Mouse (Mus musculus): ENCODE measurements around the gene Sik3. TPM values are rescaled to one million over a fixed set of nuclear protein-coding genes. Genes with fewer than 3 reads are reported as not detected.

The Sik3 gene
- polyA plus RNA-seq, 1 experiment from 2014 or later, result 8.9 TPM

- Histone ChIP-seq H3K4me1 (ENCODE audit: insufficient read depth, low read depth, low read length) (no peaks in the 10 kb centered on the region), H3K9ac (replicated peaks; ENCODE audit: low read depth) (no peak overlapping the region), H3K4me2 (replicated peaks; ENCODE audit: low read depth, low read length) (no peak overlapping the region), H3K27me3 (replicated peaks; ENCODE audit: insufficient read depth, low read length) (no peaks in the 10 kb centered on the region), H3K27ac (ENCODE audit: low read length) (no peak overlapping the region), H3K36me3 (ENCODE audit: insufficient read depth, low read length) (no peaks in the 10 kb centered on the region), H3K9me3 (ENCODE audit: low read length) (no peaks in the 10 kb centered on the region), H3K4me3 (ENCODE audit: low read depth, low read length) (no peak overlapping the region)
- WGBS, result 70% methylated on average over 2 of the region's 2 CpGs
- no peak for TF ChIP-seq CTCF (IDR thresholded peaks at IDR 0.05)
- no peak for TF ChIP-seq EP300 (IDR thresholded peaks at IDR 0.05)
- ATAC-seq, result no peak
- DNase-seq (ENCODE audit: low spot score), result no peak
These were observed 28.6 kb downstream of the Sik3 start for GRCm38 (mm10) chr9:46041186-46041585.

- 70% methylated on average over 3 of the region's 3 CpGs for WGBS
- no peaks in the 10 kb centered on the region for H3K9me3 ChIP-seq (ENCODE audit: low read length)
- TF ChIP-seq EP300 (IDR thresholded peaks at IDR 0.05) (no peak), CTCF (IDR thresholded peaks at IDR 0.05) (no peak)
- no peak overlapping the region for H3K9ac ChIP-seq (replicated peaks; ENCODE audit: low read depth)
- no peaks in the 10 kb centered on the region for H3K4me1 ChIP-seq (ENCODE audit: insufficient read depth, low read depth, low read length)
- no peak overlapping the region for H3K4me2 ChIP-seq (replicated peaks; ENCODE audit: low read depth, low read length)
- no peak overlapping the region for H3K27ac ChIP-seq (ENCODE audit: low read length)
- no peak for DNase-seq (ENCODE audit: low spot score)
- H3K27me3 ChIP-seq (replicated peaks; ENCODE audit: insufficient read depth, low read length), result no peaks in the 10 kb centered on the region
- ATAC-seq, result no peak
- H3K36me3 ChIP-seq (ENCODE audit: insufficient read depth, low read length), result no peaks in the 10 kb centered on the region
- H3K4me3 ChIP-seq (ENCODE audit: low read depth, low read length), result no peak overlapping the region
These were observed 29.8 kb downstream of the Sik3 start for GRCm38 (mm10) chr9:46042387-46042786.

GRCm38 (mm10) chr9:46043626-46044025, 31.0 kb downstream of the Sik3 start:
- H3K4me2 ChIP-seq (replicated peaks; ENCODE audit: low read depth, low read length), result no peak overlapping the region
- H3K9me3 ChIP-seq (ENCODE audit: low read length), result no peaks in the 10 kb centered on the region
- ATAC-seq (no peak), DNase-seq (ENCODE audit: low spot score) (no peak)
- no peak overlapping the region for H3K9ac ChIP-seq (replicated peaks; ENCODE audit: low read depth)
- TF ChIP-seq EP300 (IDR thresholded peaks at IDR 0.05) (no peak), CTCF (IDR thresholded peaks at IDR 0.05) (no peak)
- no peak overlapping the region for H3K27ac ChIP-seq (ENCODE audit: low read length)
- H3K4me1 ChIP-seq (ENCODE audit: insufficient read depth, low read depth, low read length), result no peaks in the 10 kb centered on the region
- H3K36me3 ChIP-seq (ENCODE audit: insufficient read depth, low read length), result no peaks in the 10 kb centered on the region
- no peaks in the 10 kb centered on the region for H3K27me3 ChIP-seq (replicated peaks; ENCODE audit: insufficient read depth, low read length)
- H3K4me3 ChIP-seq (ENCODE audit: low read depth, low read length), result no peak overlapping the region
- WGBS, result 95% methylated on average over 8 of the region's 8 CpGs

- Histone ChIP-seq H3K27me3 (replicated peaks; ENCODE audit: insufficient read depth, low read length) (no peaks in the 10 kb centered on the region), H3K36me3 (ENCODE audit: insufficient read depth, low read length) (no peaks in the 10 kb centered on the region), H3K4me1 (ENCODE audit: insufficient read depth, low read depth, low read length) (no peaks in the 10 kb centered on the region), H3K9me3 (ENCODE audit: low read length) (no peaks in the 10 kb centered on the region), H3K4me2 (replicated peaks; ENCODE audit: low read depth, low read length) (no peak overlapping the region), H3K4me3 (ENCODE audit: low read depth, low read length) (no peak overlapping the region), H3K27ac (ENCODE audit: low read length) (no peak overlapping the region), H3K9ac (replicated peaks; ENCODE audit: low read depth) (no peak overlapping the region)
- DNase-seq (ENCODE audit: low spot score) (no peak), ATAC-seq (no peak)
- no peak for TF ChIP-seq EP300 (IDR thresholded peaks at IDR 0.05)
- no peak for TF ChIP-seq CTCF (IDR thresholded peaks at IDR 0.05)
- WGBS, result 81% methylated on average over 11 of the region's 11 CpGs
These were observed 34.3 kb downstream of the Sik3 start for GRCm38 (mm10) chr9:46046724-46047517.

- Histone ChIP-seq H3K4me3 (ENCODE audit: low read depth, low read length) (no peak overlapping the region), H3K9ac (replicated peaks; ENCODE audit: low read depth) (no peak overlapping the region), H3K27ac (ENCODE audit: low read length) (no peak overlapping the region), H3K4me1 (ENCODE audit: insufficient read depth, low read depth, low read length) (peaks cover 3% of the 10 kb centered on the region; the same call in 1 of the 2 replicates), H3K9me3 (ENCODE audit: low read length) (no peaks in the 10 kb centered on the region), H3K36me3 (ENCODE audit: insufficient read depth, low read length) (no peaks in the 10 kb centered on the region), H3K4me2 (replicated peaks; ENCODE audit: low read depth, low read length) (no peak overlapping the region), H3K27me3 (replicated peaks; ENCODE audit: insufficient read depth, low read length) (no peaks in the 10 kb centered on the region)
- 60% methylated on average over 7 of the region's 7 CpGs for WGBS
- ATAC-seq (peak; percentile 35; the same call in 1 of the 2 replicates), DNase-seq (ENCODE audit: low spot score) (peak; percentile 36)
- TF ChIP-seq EP300 (IDR thresholded peaks at IDR 0.05) (no peak), CTCF (IDR thresholded peaks at IDR 0.05) (no peak)
These were observed 36.9 kb downstream of the Sik3 start for GRCm38 (mm10) chr9:46049525-46049924.

GRCm38 (mm10) chr9:46050203-46050602, 37.6 kb downstream of the Sik3 start:
- Histone ChIP-seq H3K27ac (ENCODE audit: low read length) (no peak overlapping the region), H3K9ac (replicated peaks; ENCODE audit: low read depth) (no peak overlapping the region), H3K9me3 (ENCODE audit: low read length) (no peaks in the 10 kb centered on the region), H3K4me2 (replicated peaks; ENCODE audit: low read depth, low read length) (no peak overlapping the region), H3K27me3 (replicated peaks; ENCODE audit: insufficient read depth, low read length) (no peaks in the 10 kb centered on the region), H3K36me3 (ENCODE audit: insufficient read depth, low read length) (no peaks in the 10 kb centered on the region), H3K4me1 (ENCODE audit: insufficient read depth, low read depth, low read length) (peaks cover 4% of the 10 kb centered on the region; the same call in 1 of the 2 replicates), H3K4me3 (ENCODE audit: low read depth, low read length) (no peak overlapping the region)
- WGBS, result 82% methylated on average over 8 of the region's 8 CpGs
- ATAC-seq, result no peak
- no peak for TF ChIP-seq CTCF (IDR thresholded peaks at IDR 0.05)
- no peak for TF ChIP-seq EP300 (IDR thresholded peaks at IDR 0.05)
- DNase-seq (ENCODE audit: low spot score), result no peak

Data from lung, postnatal 0 days (tissue).